Mouse (Mus musculus) embryonic facial prominence, embryonic 14.5 days (tissue): ENCODE results near the gene Sco1. TPM values are rescaled to one million over a fixed set of nuclear protein-coding genes. Genes with fewer than 3 reads are reported as not detected.
A peak's percentile ranks its signal among the peaks of the same experiment; 100 is the strongest.

Source experiments
- ATAC-seq: fragments of 200-750 bp; cut with Nextera tagmentation; 2 replicates; pipeline ENCODE4 v1.8.0; 2017; ENCODE audit warnings: low read depth, moderate number of reproducible peaks, moderate TSS enrichment
- DNase-seq: peaks from one replicate; pipeline ENCODE4 v3.0.0-alpha.2; 2015; ENCODE audit warnings: low spot score
- H3K27ac ChIP-seq: fragments of 300-500 bp; sonication (generic); replicated peaks from 2 replicates; pipeline ENCODE4 v1.5.1; 2014; ENCODE audit warnings: low read depth, mild to moderate bottlenecking, low read length, moderate library complexity
- H3K27me3 ChIP-seq: fragments of 300-500 bp; sonication (generic); replicated peaks from 2 replicates; pipeline ENCODE4 v1.6.1; 2014; ENCODE audit warnings: low read length; ENCODE audit not compliant: control insufficient read depth, insufficient read depth
- H3K36me3 ChIP-seq: fragments of 300-500 bp; sonication (generic); 2 replicates; pipeline ENCODE4 v1.6.1; 2014; ENCODE audit warnings: low read length, mixed read lengths; ENCODE audit not compliant: control insufficient read depth, insufficient read depth
- H3K4me1 ChIP-seq: fragments of 300-500 bp; sonication (generic); 2 replicates; pipeline ENCODE4 v1.6.1; 2014; ENCODE audit warnings: antibody characterized with exemption, low read length; ENCODE audit not compliant: control insufficient read depth, insufficient read depth
- H3K4me2 ChIP-seq: fragments of 300-500 bp; sonication (generic); 2 replicates; pipeline ENCODE4 v1.6.1; 2014; ENCODE audit warnings: low read depth, mild to moderate bottlenecking, low read length, moderate library complexity, mixed read lengths
- H3K4me3 ChIP-seq: fragments of 300-500 bp; sonication (generic); 2 replicates; pipeline ENCODE4 v1.5.1; 2014; ENCODE audit warnings: low read depth, mild to moderate bottlenecking, low read length
- H3K9ac ChIP-seq: fragments of 300-500 bp; sonication (generic); 2 replicates; pipeline ENCODE4 v1.6.1; 2014; ENCODE audit warnings: low read depth, mild to moderate bottlenecking, low read length, moderate library complexity, mixed read lengths
- H3K9me3 ChIP-seq: fragments of 300-500 bp; sonication (generic); 2 replicates; pipeline ENCODE4 v1.6.1; 2016; ENCODE audit warnings: low read length; ENCODE audit not compliant: control insufficient read depth
- WGBS: fragments of 180-500 bp; shearing (Covaris S2); extraction: QIAGEN DNeasy Blood & Tissue Kit; methylation state at CpG from one replicate; pipeline ENCODE4 v1.1.7; 2014; 5-methylcytosine and 5-hydroxymethylcytosine counted together
- polyA plus RNA-seq: library from polyadenylated mRNA; unstranded; fragments of >200 nt; fragmentation: Nextera tagmentation; extraction: Ambion mirVana; gene quantifications from 2 replicates; pipeline ENCODE4 v1.2.1, GENCODE M21; 2014

Gene Sco1
- polyA plus RNA-seq, 1 experiment from 2014 or later: 13.4 TPM

DNA sequence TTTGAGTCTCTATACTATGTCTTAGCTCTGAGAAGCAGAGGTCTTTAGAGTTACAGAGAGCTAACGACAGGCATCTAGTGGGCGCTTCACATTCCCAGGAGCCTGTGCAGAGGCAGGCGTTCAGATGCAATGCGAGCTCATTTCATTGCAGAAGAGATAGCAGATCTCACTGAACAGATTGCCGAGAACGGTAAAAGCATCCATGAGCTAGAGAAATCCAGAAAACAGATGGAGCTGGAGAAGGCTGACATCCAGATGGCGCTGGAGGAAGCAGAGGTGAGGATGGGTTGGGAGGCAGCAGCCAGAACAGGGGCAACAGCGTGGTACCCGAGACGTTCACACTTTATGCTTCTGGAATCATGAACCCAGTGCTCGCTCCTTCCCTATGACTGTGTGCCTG, 46.0 kb downstream of the Sco1 start:
- Histone ChIP-seq H3K9me3 (no peaks in the 10 kb centered on the region), H3K9ac (no peak overlapping the region), H3K36me3 (no peaks in the 10 kb centered on the region), H3K4me3 (no peak overlapping the region), H3K4me2 (no peak overlapping the region), H3K4me1 (no peaks in the 10 kb centered on the region), H3K27me3 (no peaks in the 10 kb centered on the region), H3K27ac (no peak overlapping the region)
- ATAC-seq (no peak), DNase-seq (no peak)
- WGBS: 81% methylated on average over 11 of the region's 11 CpGs

- WGBS: 95% methylated on average over 16 of the region's 16 CpGs
- Histone ChIP-seq H3K9me3 (no peaks in the 10 kb centered on the region), H3K36me3 (no peaks in the 10 kb centered on the region)
Measured at GRCm38 (mm10) chr11:67099241-67099640, 46.8 kb downstream of the Sco1 start.

GRCm38 (mm10) chr11:67100169-67100568, 47.7 kb downstream of the Sco1 start:
- Histone ChIP-seq H3K9me3 (no peaks in the 10 kb centered on the region), H3K4me1 (no peaks in the 10 kb centered on the region), H3K36me3 (no peaks in the 10 kb centered on the region), H3K4me3 (no peak overlapping the region), H3K27ac (no peak overlapping the region), H3K27me3 (no peaks in the 10 kb centered on the region), H3K4me2 (no peak overlapping the region), H3K9ac (no peak overlapping the region)
- DNase-seq: peak; percentile 30
- no peak for ATAC-seq
- WGBS: 31% methylated on average over 6 of the region's 6 CpGs

More at GRCm38 (mm10) chr11:67099241-67099640, 46.8 kb downstream of the Sco1 start:
- Histone ChIP-seq H3K4me1 (no peaks in the 10 kb centered on the region), H3K9ac (no peak overlapping the region), H3K27me3 (no peaks in the 10 kb centered on the region), H3K27ac (no peak overlapping the region), H3K4me3 (no peak overlapping the region), H3K4me2 (no peak overlapping the region)
- DNase-seq (no peak), ATAC-seq (no peak)

GRCm38 (mm10) chr11:67101713-67102112, 49.2 kb downstream of the Sco1 start:
- H3K4me1 ChIP-seq: no peaks in the 10 kb centered on the region
- WGBS: 40% methylated on average over 5 of the region's 8 CpGs
- ATAC-seq (no peak), DNase-seq (no peak)
- H3K9ac ChIP-seq: no peak overlapping the region
- H3K4me3 ChIP-seq: no peak overlapping the region
- H3K4me2 ChIP-seq: no peak overlapping the region
- H3K27me3 ChIP-seq: no peaks in the 10 kb centered on the region
- no peaks in the 10 kb centered on the region for H3K9me3 ChIP-seq
- no peaks in the 10 kb centered on the region for H3K36me3 ChIP-seq
- no peak overlapping the region for H3K27ac ChIP-seq

GRCm38 (mm10) chr11:67103256-67103655, 50.8 kb downstream of the Sco1 start:
- Histone ChIP-seq H3K9ac (no peak overlapping the region), H3K9me3 (no peaks in the 10 kb centered on the region), H3K4me3 (no peak overlapping the region), H3K4me1 (no peaks in the 10 kb centered on the region), H3K4me2 (no peak overlapping the region), H3K27ac (no peak overlapping the region), H3K27me3 (no peaks in the 10 kb centered on the region), H3K36me3 (no peaks in the 10 kb centered on the region)
- ATAC-seq: no peak
- no peak for DNase-seq
- 81% methylated on average over 9 of the region's 9 CpGs for WGBS

DNA sequence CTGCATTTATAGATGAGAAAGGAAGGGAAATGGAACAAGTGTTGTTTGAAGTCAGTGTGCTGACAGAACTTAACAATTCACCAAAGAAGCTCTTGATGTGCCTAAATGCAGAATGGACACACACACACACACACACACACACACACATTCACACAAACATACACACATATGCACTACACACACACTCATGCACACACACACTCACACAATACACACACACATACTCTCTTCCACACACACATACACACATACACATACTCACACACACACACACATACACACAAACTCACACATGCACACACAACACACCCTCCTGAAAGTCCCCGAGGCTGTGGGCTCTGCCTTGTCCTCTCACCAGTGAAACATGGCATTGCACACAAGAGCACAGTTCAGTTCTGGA, 51.8 kb downstream of the Sco1 start:
- Histone ChIP-seq H3K9me3 (no peaks in the 10 kb centered on the region), H3K27me3 (no peaks in the 10 kb centered on the region), H3K4me1 (no peaks in the 10 kb centered on the region), H3K27ac (no peak overlapping the region), H3K4me3 (no peak overlapping the region), H3K4me2 (no peak overlapping the region), H3K36me3 (no peaks in the 10 kb centered on the region), H3K9ac (no peak overlapping the region)
- no peak for DNase-seq
- ATAC-seq: no peak
- WGBS: 76% methylated on average over 1 of the region's 1 CpGs

DNA sequence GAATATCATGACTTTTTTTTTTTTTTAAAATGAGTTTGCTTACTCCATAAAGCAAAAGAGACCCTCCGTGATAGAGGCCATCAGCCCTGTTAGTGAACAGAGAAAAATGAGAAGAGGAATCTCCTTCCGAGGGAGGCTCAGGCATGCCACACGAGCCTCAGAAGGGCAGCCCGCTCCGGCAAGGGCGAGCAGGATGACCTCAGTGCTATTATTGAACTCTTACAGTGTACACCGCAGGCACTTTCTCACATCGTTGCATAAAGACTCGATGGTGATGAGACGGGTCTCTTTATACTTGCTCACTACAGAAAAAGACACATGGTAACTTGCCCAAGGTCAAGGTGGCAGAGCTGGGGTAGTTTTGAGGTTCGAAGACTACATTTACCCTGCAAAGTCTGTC, 52.2 kb downstream of the Sco1 start:
- no peak for DNase-seq
- WGBS: 63% methylated on average over 11 of the region's 11 CpGs
- H3K27ac ChIP-seq: no peak overlapping the region

DNA sequence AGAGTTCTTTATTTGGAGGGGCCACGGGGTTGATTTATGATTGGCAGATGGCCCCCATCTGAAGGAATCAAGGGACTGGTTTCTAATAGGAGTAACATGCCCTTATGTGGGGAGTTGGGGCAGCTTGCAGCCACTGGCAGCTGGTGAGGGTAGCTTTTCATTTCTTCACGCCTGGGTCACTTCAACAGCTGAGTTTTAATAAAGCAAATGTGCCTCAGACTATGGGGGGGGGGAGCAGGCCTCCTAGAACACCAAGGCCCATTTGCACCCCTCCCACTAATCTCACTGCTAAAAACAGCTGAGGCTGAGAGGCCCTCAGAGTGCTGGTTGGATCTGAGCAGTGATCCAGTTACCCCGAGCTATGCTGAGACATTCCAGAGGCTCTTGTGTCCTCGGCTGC, 53.2 kb downstream of the Sco1 start:
- 43% methylated on average over 4 of the region's 4 CpGs for WGBS
- DNase-seq: peak; percentile 83
- Histone ChIP-seq H3K4me2 (no peak overlapping the region), H3K4me1 (no peaks in the 10 kb centered on the region), H3K9me3 (no peaks in the 10 kb centered on the region), H3K36me3 (no peaks in the 10 kb centered on the region), H3K27ac (peak overlapping the region; percentile 61; the same call in 1 of the 2 replicates), H3K27me3 (no peaks in the 10 kb centered on the region), H3K4me3 (no peak overlapping the region), H3K9ac (no peak overlapping the region)
- ATAC-seq: peak; percentile 76

More for the DNA sequence above, 52.2 kb downstream of the Sco1 start:
- H3K4me1 ChIP-seq: no peaks in the 10 kb centered on the region
- no peaks in the 10 kb centered on the region for H3K9me3 ChIP-seq
- no peak; the same call in 1 of the 2 replicates for ATAC-seq
- H3K36me3 ChIP-seq: no peaks in the 10 kb centered on the region
- no peak overlapping the region for H3K4me2 ChIP-seq
- H3K27me3 ChIP-seq: no peaks in the 10 kb centered on the region
- no peak overlapping the region for H3K9ac ChIP-seq
- no peak overlapping the region for H3K4me3 ChIP-seq

DNA sequence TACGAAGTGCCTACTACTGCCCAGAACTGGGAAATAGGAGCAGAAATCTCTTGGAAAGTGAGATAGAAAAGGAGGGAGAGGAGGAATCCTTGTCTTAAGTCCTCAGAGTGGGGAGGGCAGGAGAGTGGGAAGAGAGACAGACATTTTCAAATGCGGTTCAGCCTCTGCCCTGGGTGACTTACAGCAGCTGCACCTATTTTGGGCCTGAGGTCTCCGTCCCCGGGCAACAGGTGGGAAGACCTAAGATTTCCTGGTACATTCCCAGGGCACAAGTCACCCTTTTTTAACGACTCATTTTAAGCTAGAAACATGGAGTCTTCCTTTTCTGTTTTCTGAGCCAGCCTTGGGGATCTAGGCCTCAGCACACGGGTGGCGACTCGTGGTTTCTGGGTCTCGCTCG, 54.5 kb downstream of the Sco1 start:
- no peak overlapping the region for H3K9ac ChIP-seq
- ATAC-seq: no peak
- no peak for DNase-seq
- no peaks in the 10 kb centered on the region for H3K9me3 ChIP-seq
- no peaks in the 10 kb centered on the region for H3K36me3 ChIP-seq
- WGBS: 87% methylated on average over 10 of the region's 10 CpGs
- H3K4me2 ChIP-seq: no peak overlapping the region
- no peaks in the 10 kb centered on the region for H3K27me3 ChIP-seq
- no peak overlapping the region for H3K27ac ChIP-seq
- H3K4me3 ChIP-seq: no peak overlapping the region
- no peaks in the 10 kb centered on the region for H3K4me1 ChIP-seq
